Mouse (Mus musculus): ENCODE results near the gene Gba.

Gene Gba

GRCm38 (mm10) chr3:89183058-89183958 is 19.4 kb upstream of the Gba start, which contains the start of gene Fam189b:
Gene Fam189b, plus strand, starts transcription at chr3:89183143.
- peak; percentile 91 for DNase-seq (ENCODE audit: low spot score)

GRCm38 (mm10) chr3:89183959-89184315 is 18.8 kb upstream of the Gba start:
- no peak for DNase-seq (ENCODE audit: low spot score)

- DNase-seq (ENCODE audit: low spot score) = no peak
Measured at GRCm38 (mm10) chr3:89187197-89187596, 15.5 kb upstream of the Gba start.

- no peak for DNase-seq (ENCODE audit: low spot score)
Measured at GRCm38 (mm10) chr3:89187690-89188477, 14.8 kb upstream of the Gba start.

GRCm38 (mm10) chr3:89188478-89188875 is 14.3 kb upstream of the Gba start:
- no peak for DNase-seq (ENCODE audit: low spot score)

GRCm38 (mm10) chr3:89190436-89190835 is 12.3 kb upstream of the Gba start:
- DNase-seq (ENCODE audit: low spot score) = no peak

GRCm38 (mm10) chr3:89193351-89193750 is 9.4 kb upstream of the Gba start:
- no peak for DNase-seq (ENCODE audit: low spot score)

GRCm38 (mm10) chr3:89193853-89194252 is 8.9 kb upstream of the Gba start:
- DNase-seq (ENCODE audit: low spot score) = no peak

GRCm38 (mm10) chr3:89195979-89196877 is 6.5 kb upstream of the Gba start:
- peak; percentile 97 for DNase-seq (ENCODE audit: low spot score)

GRCm38 (mm10) chr3:89199839-89200238 is 2.9 kb upstream of the Gba start:
- DNase-seq (ENCODE audit: low spot score) = no peak

- no peak for DNase-seq (ENCODE audit: low spot score)
Measured at GRCm38 (mm10) chr3:89203142-89203514, 400 bp downstream of the Gba start.

- no peak for DNase-seq (ENCODE audit: low spot score)
Measured at GRCm38 (mm10) chr3:89206079-89206478, 3.4 kb downstream of the Gba start.

- DNase-seq (ENCODE audit: low spot score) = no peak
Measured at GRCm38 (mm10) chr3:89206695-89207094, 4.0 kb downstream of the Gba start.

GRCm38 (mm10) chr3:89208075-89208657 is 5.4 kb downstream of the Gba start:
- no peak for DNase-seq (ENCODE audit: low spot score)

- no peak for DNase-seq (ENCODE audit: low spot score)
Measured at GRCm38 (mm10) chr3:89208736-89209135, 6.0 kb downstream of the Gba start.

- no peak for DNase-seq (ENCODE audit: low spot score)
Measured at GRCm38 (mm10) chr3:89209731-89210130, 7.0 kb downstream of the Gba start.

GRCm38 (mm10) chr3:89210162-89210561 is 7.4 kb downstream of the Gba start:
- DNase-seq (ENCODE audit: low spot score) = no peak

GRCm38 (mm10) chr3:89210731-89211130 is 8.0 kb downstream of the Gba start:
- no peak for DNase-seq (ENCODE audit: low spot score)

GRCm38 (mm10) chr3:89213803-89214530 is 11.2 kb downstream of the Gba start:
- DNase-seq (ENCODE audit: low spot score) = peak; percentile 98

- DNase-seq (ENCODE audit: low spot score) = peak; percentile 76
Measured at GRCm38 (mm10) chr3:89214681-89215411, 12.1 kb downstream of the Gba start, which contains the start of gene Thbs3. Gene Thbs3, plus strand, starts transcription at chr3:89215180.
